Mouse (Mus musculus) embryonic facial prominence, embryonic 11.5 days (tissue): ENCODE data around the gene Mdfi. TPM values are rescaled to one million over a fixed set of nuclear protein-coding genes. Genes with fewer than 3 reads are reported as not detected.

Experiments used
- ATAC-seq: fragments of 200-750 bp; cut with Nextera tagmentation; replicated peaks from 2 replicates; pipeline ENCODE4 v1.8.0; 2017; ENCODE audit warnings: low read depth; ENCODE audit not compliant: insufficient number of reproducible peaks, low FRiP score, low TSS enrichment
- DNase-seq: peaks from one replicate; pipeline ENCODE4 v3.0.0-alpha.2; 2015; ENCODE audit warnings: low spot score
- H3K27ac ChIP-seq: fragments of 300-500 bp; sonication (generic); replicated peaks from 2 replicates; pipeline ENCODE4 v1.5.1; 2014; ENCODE audit warnings: mild to moderate bottlenecking, low read depth, low read length, control low read depth
- H3K27me3 ChIP-seq: fragments of 300-500 bp; sonication (generic); 2 replicates; pipeline ENCODE4 v1.6.1; 2014; ENCODE audit warnings: mild to moderate bottlenecking, low read length, moderate library complexity, mixed read lengths; ENCODE audit not compliant: control insufficient read depth, insufficient read depth
- H3K36me3 ChIP-seq: fragments of 300-500 bp; sonication (generic); replicated peaks from 2 replicates; pipeline ENCODE4 v1.6.1; 2014; ENCODE audit warnings: low read depth, mild to moderate bottlenecking, low read length, moderate library complexity, mixed read lengths; ENCODE audit not compliant: control insufficient read depth, insufficient read depth
- H3K4me1 ChIP-seq: fragments of 300-500 bp; sonication (generic); 2 replicates; pipeline ENCODE4 v1.6.1; 2014; ENCODE audit warnings: low read length, mixed read lengths; ENCODE audit not compliant: control insufficient read depth, insufficient read depth
- H3K4me2 ChIP-seq: fragments of 300-500 bp; sonication (generic); 2 replicates; pipeline ENCODE4 v1.6.1; 2014; ENCODE audit warnings: low read depth, mild to moderate bottlenecking, control low read depth, low read length, moderate library complexity
- H3K4me3 ChIP-seq: fragments of 300-500 bp; sonication (generic); 2 replicates; pipeline ENCODE4 v1.5.1; 2014; ENCODE audit warnings: low read depth, low read length, control low read depth
- H3K9ac ChIP-seq: fragments of 300-500 bp; sonication (generic); replicated peaks from 2 replicates; pipeline ENCODE4 v1.6.1; 2014; ENCODE audit warnings: mild to moderate bottlenecking, control low read depth, low read length
- H3K9me3 ChIP-seq: fragments of 300-500 bp; sonication (generic); replicated peaks from 2 replicates; pipeline ENCODE4 v1.6.1; 2016; ENCODE audit warnings: mild to moderate bottlenecking, low read length, inconsistent platforms, mixed read lengths; ENCODE audit not compliant: control insufficient read depth
- whole genome bisulfite sequencing: fragments of 180-500 bp; shearing (Covaris S2); extraction: QIAGEN DNeasy Blood & Tissue Kit; methylation state at CpG from one replicate; pipeline ENCODE4 v1.1.7; 2014; 5-methylcytosine and 5-hydroxymethylcytosine counted together
- polyA plus RNA-seq: library from polyadenylated mRNA; unstranded; fragments of >200 nt; fragmentation: Nextera tagmentation; extraction: Ambion mirVana; gene quantifications from 2 replicates; pipeline ENCODE4 v1.2.1, GENCODE M21; 2014

The Mdfi gene
- polyA plus RNA-seq, 1 experiment from 2014 or later = 75.2 TPM

DNA sequence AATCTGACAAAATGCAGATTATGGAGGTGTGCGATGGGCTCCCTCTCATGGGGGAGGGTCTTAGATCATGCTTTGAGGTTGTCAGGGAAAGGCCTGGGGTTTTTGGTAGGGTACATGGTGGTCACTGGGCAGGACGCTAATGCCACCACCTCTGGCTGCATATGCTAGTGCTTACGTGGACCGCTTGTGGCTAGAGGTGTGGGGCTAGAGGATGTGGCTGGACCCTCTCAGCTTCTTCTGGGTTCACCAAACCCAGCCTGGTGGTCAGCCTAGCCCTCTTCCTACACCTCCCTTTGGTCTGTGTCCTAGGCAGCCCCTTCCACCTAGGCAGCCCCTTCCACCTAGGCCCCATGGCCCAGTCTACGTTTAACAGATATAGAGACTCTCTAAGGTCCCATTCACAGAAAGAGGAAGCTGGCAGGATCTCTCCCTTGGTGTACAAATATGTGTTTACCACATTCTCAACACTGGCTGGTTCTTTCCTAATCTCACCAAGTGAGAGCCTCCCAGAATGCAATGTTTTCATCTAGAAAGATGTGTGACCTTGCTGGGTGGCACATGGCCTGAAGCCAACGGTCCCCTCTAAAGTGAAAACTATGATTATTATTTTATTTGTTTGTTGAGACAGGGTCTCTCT, 68.0 kb downstream of the Mdfi start:
- Histone ChIP-seq H3K9me3 (no peaks in the 10 kb centered on the region), H3K9ac (no peak overlapping the region), H3K36me3 (no peaks in the 10 kb centered on the region), H3K27ac (no peak overlapping the region), H3K4me1 (no peaks in the 10 kb centered on the region), H3K4me2 (no peak overlapping the region), H3K27me3 (no peaks in the 10 kb centered on the region), H3K4me3 (no peak overlapping the region)
- ATAC-seq (no peak), DNase-seq (no peak)
- 91% methylated on average over 6 of the region's 6 CpGs for WGBS

DNA sequence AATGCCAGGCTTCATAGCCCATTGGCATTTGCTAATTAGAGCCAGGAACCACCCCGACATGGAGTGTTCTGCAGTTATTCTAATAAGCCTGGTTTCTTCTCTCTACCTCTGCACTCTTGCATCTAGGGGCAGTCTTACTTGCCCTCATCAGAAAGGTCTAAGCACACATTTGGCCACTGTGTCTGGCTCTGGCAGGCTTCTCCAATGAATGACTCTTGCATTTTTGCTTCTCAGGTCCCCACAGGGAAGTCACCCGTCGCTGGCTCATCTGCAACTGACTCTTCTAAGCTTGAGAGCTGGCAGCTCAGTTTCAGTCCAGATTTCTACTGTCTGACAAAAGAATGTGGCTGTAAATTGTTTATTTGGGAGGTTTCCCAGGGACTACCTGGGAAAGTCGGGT, 68.5 kb downstream of the Mdfi start:
- Histone ChIP-seq H3K27ac (no peak overlapping the region), H3K4me3 (no peak overlapping the region), H3K9me3 (no peaks in the 10 kb centered on the region), H3K4me2 (no peak overlapping the region), H3K9ac (no peak overlapping the region), H3K36me3 (no peaks in the 10 kb centered on the region), H3K4me1 (no peaks in the 10 kb centered on the region), H3K27me3 (no peaks in the 10 kb centered on the region)
- ATAC-seq = no peak
- 76% methylated on average over 4 of the region's 4 CpGs for WGBS
- DNase-seq = no peak

Other genes with a start within 250 kb of the Mdfi start
- 30.4 and 31.4 TPM in 2 replicates for gene Bysl, start 223.2 kb downstream of the Mdfi start, polyA plus RNA-seq
- gene Med20, start 223.1 kb downstream of the Mdfi start, polyA plus RNA-seq = 47.1 and 48.0 TPM in 2 replicates
- 0.98 and 1.9 TPM in 2 replicates for gene Gm20517, start 223.1 kb downstream of the Mdfi start, polyA plus RNA-seq
- 4.3 and 5.2 TPM in 2 replicates for gene Usp49, start 204.0 kb downstream of the Mdfi start, polyA plus RNA-seq
- gene Tomm6, start 146.3 kb downstream of the Mdfi start, polyA plus RNA-seq = 394 and 398 TPM in 2 replicates
- gene Frs3, start 145.7 kb downstream of the Mdfi start, polyA plus RNA-seq = 3.5 and 3.6 TPM in 2 replicates
- 1.7 and 2.4 TPM in 2 replicates for gene Gm21981, start 140.2 kb downstream of the Mdfi start, polyA plus RNA-seq
- 0.27 and 0.89 TPM in 2 replicates for gene Prickle4, start 140.0 kb downstream of the Mdfi start, polyA plus RNA-seq
- 0.15 TPM in 1 of 2 replicates, not detected in the other for gene Pgc, start 107.8 kb downstream of the Mdfi start, polyA plus RNA-seq
- gene Tfeb, start 97.7 kb downstream of the Mdfi start, polyA plus RNA-seq = 2.1 and 2.8 TPM in 2 replicates
- 29.0 and 32.4 TPM in 2 replicates for gene Foxp4, start 90.0 kb upstream of the Mdfi start, polyA plus RNA-seq
- gene 1700122O11Rik, start 203.6 kb upstream of the Mdfi start, polyA plus RNA-seq = not detected in 2 replicates